15 mouse cellular contexts compared by ENCODE assay signal in genomic region chr5:4322634-4323386, GRCm38 (mm10).
DNase-seq lines count a peak whose midpoint lies in the region; ATAC-seq and TF ChIP-seq lines count a peak whose summit lies in the region.
"Had no signal": no experiment of that assay in that cellular context is flagged by ENCODE, and none has a peak within 500 bp of the region (broad histone marks: within the 10 kb centered on the region; RNA-seq: fewer than 3 reads in every experiment).

No protein-coding gene starts in this region.

- peak; percentile 92 for DNase-seq in heart, adult 11 months
- peak; percentile 32 to 48 for DNase-seq in kidney, postnatal 4 days
- no peak for DNase-seq in kidney, postnatal 25 days
- DNase-seq in NIH3T3 (ENCODE audit: low read depth): peak; percentile 77
- no peak for DNase-seq in thymus, postnatal 4 days
- no peak for DNase-seq in layer of hippocampus, postnatal 36 days
- DNase-seq: cerebellum, adult 11 months; kidney, postnatal 14 days had no signal

- H3K27me3 ChIP-seq in heart, embryonic 12.5 days (replicated peaks): no peaks in the 10 kb centered on the region
- H3K27me3 ChIP-seq in myocyte (ENCODE audit: control insufficient read depth, insufficient read depth, insufficient read length): no peaks in the 10 kb centered on the region
- H3K27me3 ChIP-seq: embryonic facial prominence, embryonic 15.5 days; hindbrain, embryonic 15.5 days; neural tube, embryonic 13.5 days had no signal

- H3K9me3 ChIP-seq in heart, embryonic 12.5 days (replicated peaks): peaks cover 21% of the 10 kb centered on the region
- H3K9me3 ChIP-seq: embryonic facial prominence, embryonic 15.5 days; hindbrain, embryonic 15.5 days had no signal

- WGBS in heart, embryonic 12.5 days: 83% methylated on average over 8 of the region's 8 CpGs

- H3K4me2 ChIP-seq in heart, embryonic 12.5 days: no peak overlapping the region
- peak overlapping the region; percentile 52 for H3K4me2 ChIP-seq in myocyte (ENCODE audit: low read depth)
- H3K4me2 ChIP-seq: embryonic facial prominence, embryonic 15.5 days; hindbrain, embryonic 15.5 days; neural tube, embryonic 13.5 days had no signal

- H3K36me3 ChIP-seq in heart, embryonic 12.5 days: peaks cover 5% of the 10 kb centered on the region; the same call in 1 of the 2 replicates
- no peaks in the 10 kb centered on the region for H3K36me3 ChIP-seq in myocyte (ENCODE audit: control insufficient read depth, insufficient read depth)
- H3K36me3 ChIP-seq: embryonic facial prominence, embryonic 15.5 days; hindbrain, embryonic 15.5 days; neural tube, embryonic 13.5 days had no signal

- no peaks in the 10 kb centered on the region for H3K79me2 ChIP-seq in myocyte (ENCODE audit: control insufficient read depth, insufficient read depth)

- no peak for ATAC-seq in heart, embryonic 12.5 days (ENCODE audit: insufficient number of reproducible peaks, low FRiP score)
- ATAC-seq: midbrain, embryonic 16.5 days had no signal

- TF ChIP-seq POLR2A in myocyte (IDR thresholded peaks at IDR 0.05; ENCODE audit: insufficient read length, low read depth): no peak

- no peak overlapping the region for H3ac ChIP-seq in myocyte (ENCODE audit: control insufficient read depth, insufficient read length)

- H3K27ac ChIP-seq in heart, embryonic 12.5 days (ENCODE audit: poor library complexity, severe bottlenecking): no peak overlapping the region
- H3K27ac ChIP-seq: embryonic facial prominence, embryonic 15.5 days; hindbrain, embryonic 15.5 days; macrophage; neural tube, embryonic 13.5 days had no signal

- no peak overlapping the region for H3K4me3 ChIP-seq in heart, embryonic 12.5 days
- no peak overlapping the region for H3K4me3 ChIP-seq in myocyte
- H3K4me3 ChIP-seq: embryonic facial prominence, embryonic 15.5 days; hindbrain, embryonic 15.5 days; neural tube, embryonic 13.5 days had no signal

- H3K4me1 ChIP-seq in heart, embryonic 12.5 days (replicated peaks): peaks cover 18% of the 10 kb centered on the region
- H3K4me1 ChIP-seq: hindbrain, embryonic 15.5 days had no signal

- no peak overlapping the region for H3K9ac ChIP-seq in heart, embryonic 12.5 days
- H3K9ac ChIP-seq: embryonic facial prominence, embryonic 15.5 days; hindbrain, embryonic 15.5 days; neural tube, embryonic 13.5 days had no signal

TF ChIP-seq in myocyte, 11 proteins besides CTCF, POLR2A, EP300 and RAD21:
- TF ChIP-seq TCF12 (IDR thresholded peaks at IDR 0.05; ENCODE audit: insufficient read depth, poor library complexity, severe bottlenecking) (no peak), CEBPB (IDR thresholded peaks at IDR 0.05; ENCODE audit: insufficient read depth, poor library complexity, severe bottlenecking) (no peak), MYOG (IDR thresholded peaks at IDR 0.05; ENCODE audit: control insufficient read depth in 1 of 3, insufficient read depth in 1 of 3, insufficient read length in 2 of 3, low read depth in 2 of 3) (no peak)

Comparison
In these comparisons a context has a peak if more than half of its experiments do, and no peak if none do; other contexts are left out.
1. DNase-seq: peak in heart, adult 11 months (single experiment), kidney, postnatal 4 days (2 of 2) and NIH3T3 (single experiment); none in kidney, postnatal 25 days (0 of 2), thymus, postnatal 4 days (single experiment) and layer of hippocampus, postnatal 36 days (0 of 2).